Mouse (Mus musculus) forebrain, postnatal 0 days (tissue): ENCODE results near the gene Mpi. TPM values are rescaled to one million over a fixed set of nuclear protein-coding genes. Genes with fewer than 3 reads are reported as not detected.
A peak's percentile ranks its signal among the peaks of the same experiment; 100 is the strongest.

Experiments used
- ATAC-seq: fragments of 200-750 bp; cut with Nextera tagmentation; 2 replicates; pipeline ENCODE4 v1.8.0; 2017; ENCODE audit warnings: mild to moderate bottlenecking, moderate library complexity
- DNase-seq: peaks from one replicate; pipeline ENCODE4 v3.0.0-alpha.2; 2015
- H3K27ac ChIP-seq: fragments of 300-500 bp; sonication (generic); 2 replicates; pipeline ENCODE4 v1.5.1; 2014; ENCODE audit warnings: low read depth, mild to moderate bottlenecking, antibody characterized with exemption, low read length, moderate library complexity, mixed read lengths
- H3K27me3 ChIP-seq: fragments of 300-500 bp; sonication (generic); 2 replicates; pipeline ENCODE4 v1.6.1; 2014; ENCODE audit warnings: mild to moderate bottlenecking, low read length, mixed read lengths; ENCODE audit not compliant: insufficient read depth
- H3K36me3 ChIP-seq: fragments of 300-500 bp; sonication (generic); 2 replicates; pipeline ENCODE4 v1.6.1; 2014; ENCODE audit warnings: mild to moderate bottlenecking, moderate library complexity; ENCODE audit not compliant: insufficient read depth
- H3K4me1 ChIP-seq: fragments of 300-500 bp; sonication (generic); 2 replicates; pipeline ENCODE4 v1.6.1; 2014; ENCODE audit warnings: antibody characterized with exemption; ENCODE audit not compliant: insufficient read depth
- H3K4me2 ChIP-seq: fragments of 300-500 bp; sonication (generic); 2 replicates; pipeline ENCODE4 v1.6.1; 2014; ENCODE audit warnings: low read depth, mild to moderate bottlenecking, moderate library complexity
- H3K4me3 ChIP-seq: fragments of 300-500 bp; sonication (generic); 2 replicates; pipeline ENCODE4 v1.5.1; 2014; ENCODE audit warnings: low read depth, low read length, mixed read lengths
- H3K9ac ChIP-seq: fragments of 300-500 bp; sonication (generic); 2 replicates; pipeline ENCODE4 v1.6.1; 2014; ENCODE audit warnings: mild to moderate bottlenecking
- H3K9me3 ChIP-seq: fragments of 300-500 bp; sonication (generic); 2 replicates; pipeline ENCODE4 v1.6.1; 2016; ENCODE audit warnings: low read length
- CTCF ChIP-seq: sonication (generic); IDR thresholded peaks from 2 replicates; pipeline ENCODE4 v1.5.1; 2016; ENCODE audit warnings: antibody characterized with exemption, control low read depth, low read depth
- WGBS: fragments of 180-500 bp; shearing (Covaris S2); extraction: QIAGEN DNeasy Blood & Tissue Kit; methylation state at CpG from one replicate; pipeline ENCODE4 v1.1.7; 2014; 5-methylcytosine and 5-hydroxymethylcytosine counted together
- polyA plus RNA-seq: library from polyadenylated mRNA; unstranded; fragments of >200 nt; fragmentation: Nextera tagmentation; extraction: Ambion mirVana; gene quantifications from 2 replicates; pipeline ENCODE4 v1.2.1, GENCODE M21; 2015
- total RNA-seq: library from RNA; depleted of rRNA; stranded (reverse); fragments of >200 nt; gene quantifications from 2 replicates; pipeline ENCODE4 v1.2.3, GENCODE M21; 2014

Mpi gene
- total and polyA plus RNA-seq, 2 experiments from 2014 or later = 46.1 to 49.3 TPM

DNA sequence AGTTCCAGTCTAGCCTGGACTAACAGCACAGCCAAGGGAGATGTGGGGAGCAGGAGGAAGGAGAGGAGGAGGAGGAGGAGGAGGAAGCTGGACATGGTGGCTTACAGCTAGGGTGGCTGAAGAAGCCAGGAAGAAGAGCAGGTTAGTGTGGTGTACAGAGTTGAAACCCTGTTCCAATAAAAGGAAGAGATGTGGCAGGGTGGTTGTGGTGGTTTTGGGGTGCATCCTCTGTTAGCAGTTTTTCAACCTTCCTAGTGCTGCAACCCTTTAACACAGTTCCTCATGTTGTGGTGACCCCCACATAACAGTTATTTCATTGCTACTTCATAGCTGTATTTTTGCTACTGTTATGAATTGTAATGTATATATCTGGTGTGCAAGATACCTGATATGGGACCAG is 28.1 kb downstream of the Mpi start:
- ATAC-seq = no peak
- H3K4me1 ChIP-seq = peaks cover 20% of the 10 kb centered on the region; the same call in 1 of the 2 replicates

GRCm38 (mm10) chr9:57523754-57524153 is 28.8 kb downstream of the Mpi start:
- DNase-seq (peak; percentile 67), ATAC-seq (no peak)
- Histone ChIP-seq H3K9ac (no peak overlapping the region), H3K4me3 (no peak overlapping the region), H3K27me3 (no peaks in the 10 kb centered on the region), H3K4me2 (0 out of 2 replicates have a peak overlapping the region, but pooled peaks have one; percentile 15), H3K36me3 (no peaks in the 10 kb centered on the region), H3K4me1 (peaks cover 20% of the 10 kb centered on the region; the same call in 1 of the 2 replicates), H3K9me3 (no peaks in the 10 kb centered on the region), H3K27ac (no peak overlapping the region)
- WGBS = 88% methylated on average over 1 of the region's 1 CpGs
- peak; percentile 67 for TF ChIP-seq CTCF

More for the DNA sequence above, 28.1 kb downstream of the Mpi start:
- H3K9ac ChIP-seq = no peak overlapping the region
- no peaks in the 10 kb centered on the region for H3K27me3 ChIP-seq
- no peak overlapping the region for H3K27ac ChIP-seq
- H3K9me3 ChIP-seq = no peaks in the 10 kb centered on the region
- H3K36me3 ChIP-seq = peaks cover 3% of the 10 kb centered on the region; the same call in 1 of the 2 replicates
- no peak overlapping the region for H3K4me3 ChIP-seq
- no peak for DNase-seq
- no peak overlapping the region for H3K4me2 ChIP-seq
- no peak for TF ChIP-seq CTCF

DNA sequence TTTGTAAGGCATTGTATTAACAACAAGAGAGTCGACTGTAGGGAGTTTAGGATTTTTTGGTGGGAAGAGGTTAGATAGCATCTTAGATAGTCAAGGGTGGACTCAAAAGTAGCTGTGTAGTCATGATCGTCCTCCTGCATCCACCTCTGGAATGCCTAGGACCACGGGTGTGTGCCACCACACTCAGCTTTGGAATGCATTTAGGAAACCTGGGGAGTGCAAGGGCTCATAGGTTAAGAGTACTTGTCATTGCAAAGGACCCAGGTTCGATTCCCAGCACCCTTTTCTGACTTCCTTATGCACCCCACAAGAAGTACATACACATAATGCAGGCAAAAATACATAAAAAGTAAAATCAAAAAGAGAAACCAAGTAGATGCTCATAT is 29.7 kb downstream of the Mpi start:
- Histone ChIP-seq H3K4me3 (peak overlapping the region; percentile 92; the same call in 1 of the 2 replicates), H3K9me3 (no peaks in the 10 kb centered on the region), H3K27ac (no peak overlapping the region), H3K9ac (peak overlapping the region; percentile 95; the same call in 1 of the 2 replicates), H3K4me2 (peak overlapping the region; percentile 63), H3K4me1 (peaks cover 20% of the 10 kb centered on the region; the same call in 1 of the 2 replicates), H3K36me3 (no peaks in the 10 kb centered on the region), H3K27me3 (no peaks in the 10 kb centered on the region)
- no peak for TF ChIP-seq CTCF
- WGBS = 72% methylated on average over 4 of the region's 4 CpGs
- no peak for DNase-seq
- no peak for ATAC-seq

DNA sequence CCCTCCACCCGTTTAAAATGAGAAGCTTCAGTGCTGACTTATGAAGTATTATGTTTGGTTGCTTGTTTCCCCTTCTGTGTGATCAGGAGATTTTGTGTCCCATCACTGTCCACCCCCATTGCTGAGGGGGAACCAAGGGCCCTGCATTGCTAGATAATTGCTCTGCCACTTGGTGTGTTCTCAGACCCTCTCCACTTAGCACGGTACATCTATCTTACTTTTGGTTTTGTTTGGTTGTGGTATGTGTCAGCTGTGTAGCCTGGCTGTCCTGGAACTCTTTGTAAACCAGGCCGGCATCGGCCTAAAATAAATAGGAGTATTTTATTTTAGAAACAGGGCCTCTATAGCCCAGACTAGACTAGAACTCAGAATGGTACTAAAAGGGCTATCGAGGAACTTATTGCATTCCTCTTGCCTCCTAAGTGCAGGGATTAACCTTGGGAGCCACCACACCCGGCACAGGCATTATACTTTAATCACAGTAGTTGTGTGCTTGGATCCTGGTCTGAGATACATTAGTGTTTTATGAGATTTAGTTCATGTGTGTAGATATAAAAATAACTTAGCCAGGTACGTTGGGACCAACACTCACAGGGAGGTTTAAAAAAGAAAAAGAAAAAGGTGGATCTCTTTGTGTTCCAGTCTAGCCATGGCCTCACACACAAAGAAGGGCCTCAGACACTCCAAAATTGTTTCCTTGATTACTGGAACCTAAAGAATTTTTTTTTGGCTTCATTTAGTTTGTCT is 30.3 kb downstream of the Mpi start:
- Histone ChIP-seq H3K9ac (peak overlapping the region; percentile 95), H3K27me3 (no peaks in the 10 kb centered on the region), H3K4me1 (peaks cover 20% of the 10 kb centered on the region; the same call in 1 of the 2 replicates), H3K9me3 (no peaks in the 10 kb centered on the region), H3K27ac (peak overlapping the region; percentile 86; the same call in 1 of the 2 replicates), H3K36me3 (no peaks in the 10 kb centered on the region), H3K4me3 (peak overlapping the region; percentile 92), H3K4me2 (peak overlapping the region; percentile 63)
- no peak for TF ChIP-seq CTCF
- WGBS = 36% methylated on average over 7 of the region's 7 CpGs
- DNase-seq (no peak), ATAC-seq (no peak)

GRCm38 (mm10) chr9:57521056-57521911 is 31.3 kb downstream of the Mpi start, which contains the start of gene Cox5a:
Gene Cox5a, plus strand, starts transcription at chr9:57521274.
- 3% methylated on average over 95 of the region's 95 CpGs for WGBS
- peak within 1 kb of the TSS; percentile 86 for H3K27ac ChIP-seq
- peak within 1 kb of the TSS; percentile 92 for H3K4me3 ChIP-seq
- peaks cover 20% of the 10 kb centered on the region; the same call in 1 of the 2 replicates for H3K4me1 ChIP-seq
- DNase-seq = peak; percentile 96
- ATAC-seq = peak; percentile 97
- peak within 1 kb of the TSS; percentile 95 for H3K9ac ChIP-seq
- peak within 1 kb of the TSS; percentile 63 for H3K4me2 ChIP-seq
- no peaks in the 10 kb centered on the region for H3K36me3 ChIP-seq
- H3K27me3 ChIP-seq = no peaks in the 10 kb centered on the region
- no peaks in the 10 kb centered on the region for H3K9me3 ChIP-seq
- TF ChIP-seq CTCF = no peak; the same call in 1 of the 2 replicates

GRCm38 (mm10) chr9:57520375-57521055 is 32.0 kb downstream of the Mpi start:
- TF ChIP-seq CTCF = peak; percentile 25
- Histone ChIP-seq H3K27ac (peak overlapping the region; percentile 86), H3K4me1 (peaks cover 20% of the 10 kb centered on the region; the same call in 1 of the 2 replicates), H3K4me3 (peak overlapping the region; percentile 92), H3K27me3 (no peaks in the 10 kb centered on the region), H3K9ac (peak overlapping the region; percentile 95), H3K4me2 (peak overlapping the region; percentile 63), H3K36me3 (no peaks in the 10 kb centered on the region), H3K9me3 (no peaks in the 10 kb centered on the region)
- WGBS = 22% methylated on average over 16 of the region's 16 CpGs
- no peak for DNase-seq
- peak; percentile 60 for ATAC-seq
